Mouse (Mus musculus) adrenal gland, postnatal 14 days (tissue): ENCODE measurements around the gene Gm10477. TPM values are rescaled to one million over a fixed set of nuclear protein-coding genes. Genes with fewer than 3 reads are reported as not detected.
A peak's percentile ranks its signal among the peaks of the same experiment; 100 is the strongest.
"Not testable (repeated sequence)": the region's sequence is repeated elsewhere in the genome, so short reads cannot be mapped to it uniquely, and the experiment has no call there.

Experiments
- DNase-seq: peaks from one replicate; pipeline ENCODE4 v3.0.0; 2021; ENCODE audit warnings: mixed read lengths
- long read RNA-seq, 2 experiments: library from polyadenylated mRNA; stranded (forward); transcript quantifications; one replicate each; pipeline ENCODE4 v2.0.0; 2021
- total RNA-seq: library from RNA; stranded (reverse); gene quantifications from 2 replicates; pipeline ENCODE4 v1.2.3, GENCODE M21; 2021

Gm10477 gene
- not detected in 2 replicates for total RNA-seq
- long read RNA-seq, experiment 1: 0 reads
- long read RNA-seq, experiment 2: 0 reads

DNA sequence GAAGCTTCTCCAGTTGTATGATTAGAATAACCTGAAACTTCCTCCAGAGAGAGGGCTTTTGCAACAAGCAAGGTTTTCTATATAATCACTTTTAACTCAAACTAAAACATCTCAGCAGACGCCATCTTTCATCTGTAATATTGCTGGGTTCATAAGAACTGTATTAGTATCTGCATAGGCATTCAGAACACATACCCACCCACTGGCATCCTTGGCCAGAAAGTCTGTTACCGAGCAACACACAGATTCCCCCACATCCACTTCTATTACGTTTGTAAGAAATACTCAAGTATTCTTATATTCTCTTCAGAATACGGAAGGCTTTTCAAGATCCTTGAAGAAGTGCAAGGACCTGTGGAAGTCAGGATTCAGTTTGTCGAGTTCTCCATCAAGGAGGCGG lies at the start of gene Gm10477:
Gene Gm10477 (plus strand): TSS at position 301 of the 400 bp plus-strand sequence.
- DNase-seq: not testable (repeated sequence)

- no peak for DNase-seq
Measured at GRCm38 (mm10) chrX:56477553-56477952, 47.0 kb upstream of the Gm10477 start.

DNA sequence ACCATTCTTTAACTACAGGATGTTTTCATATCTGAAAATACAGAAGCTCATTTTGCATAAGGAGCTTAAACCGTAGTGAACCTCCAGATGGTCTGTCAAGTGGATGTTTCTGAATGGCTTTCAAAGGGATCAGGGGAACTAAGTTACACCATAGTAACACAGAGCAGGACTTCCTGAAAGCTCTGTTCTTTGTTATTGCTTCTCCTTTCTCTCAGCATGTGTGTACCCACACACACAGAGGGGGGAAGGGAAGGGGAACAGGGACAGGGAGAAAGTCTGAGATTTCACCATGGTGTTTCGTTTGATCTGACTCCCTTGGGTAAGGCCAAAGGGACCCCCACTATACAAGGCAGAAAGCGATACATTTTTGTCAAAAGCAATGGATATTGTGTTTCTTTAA lies 42.6 kb upstream of the Gm10477 start:
- no peak for DNase-seq

DNA sequence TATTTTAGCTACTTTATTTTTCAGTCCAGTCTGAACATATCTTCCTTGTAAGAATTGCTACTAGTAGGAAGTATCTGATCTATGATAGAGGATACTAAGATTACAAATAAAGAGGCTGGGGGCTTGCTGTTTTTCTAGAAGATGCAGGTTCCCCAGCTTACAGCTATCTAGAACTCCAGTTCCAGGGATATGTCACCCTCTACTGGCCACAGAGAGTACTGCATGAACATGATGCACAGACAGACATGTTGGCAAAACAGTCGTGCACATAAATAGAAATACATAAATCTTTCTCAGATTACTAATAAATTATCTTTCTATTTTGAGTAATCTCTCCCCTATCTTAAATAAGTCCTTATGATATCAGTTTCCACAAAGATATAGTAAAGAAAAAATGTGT lies 34.8 kb upstream of the Gm10477 start:
- peak; percentile 78 for DNase-seq

DNA sequence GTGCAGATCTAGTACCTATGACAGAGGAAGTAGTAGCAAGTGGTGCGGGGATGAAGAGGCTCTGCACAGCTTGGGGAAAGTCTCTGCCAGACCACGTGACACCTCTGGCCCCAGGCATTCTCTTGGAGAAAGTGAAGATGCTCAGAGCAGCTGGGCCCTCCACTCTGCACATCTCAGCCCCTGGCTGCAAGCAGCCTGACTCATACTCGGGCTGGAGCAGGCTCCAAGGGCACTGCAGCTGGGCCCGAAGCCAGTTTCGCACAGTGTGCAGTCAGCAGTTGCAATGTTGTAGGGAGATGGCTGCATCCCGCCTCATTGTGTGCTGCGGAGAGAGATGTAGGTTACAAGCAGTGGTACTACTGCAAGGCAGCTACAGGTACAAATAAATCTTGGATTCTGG lies 27.3 kb upstream of the Gm10477 start:
- DNase-seq: peak; percentile 64

GRCm38 (mm10) chrX:56531266-56531665 lies 6.7 kb downstream of the Gm10477 start:
- DNase-seq: peak; percentile 54

- peak; percentile 17 for DNase-seq
Measured at GRCm38 (mm10) chrX:56537162-56537561, 12.6 kb downstream of the Gm10477 start.

DNA sequence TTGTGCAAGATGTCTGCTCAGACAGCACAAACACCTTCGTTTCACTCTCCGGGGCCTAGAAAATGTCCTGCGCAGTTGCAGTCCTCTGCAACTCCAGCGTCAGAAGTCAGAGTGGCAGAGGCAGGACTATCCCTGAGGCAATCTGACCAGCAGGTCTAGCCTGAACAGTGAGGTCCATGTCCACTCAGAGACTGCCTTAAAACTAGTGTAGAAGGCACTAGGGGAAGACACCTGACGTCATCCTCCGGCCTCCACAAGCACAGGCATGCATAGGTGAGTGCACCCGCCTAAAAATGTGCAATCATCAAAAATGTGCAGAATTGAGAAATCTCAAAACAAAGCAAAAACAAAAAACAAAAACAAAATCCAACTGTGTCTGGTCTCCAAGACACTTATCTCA lies 25.0 kb downstream of the Gm10477 start, which contains the start of gene Gm648:
Gene Gm648 (minus strand): TSS at position 101 of the 400 bp plus-strand sequence.
- no peak for DNase-seq

DNA sequence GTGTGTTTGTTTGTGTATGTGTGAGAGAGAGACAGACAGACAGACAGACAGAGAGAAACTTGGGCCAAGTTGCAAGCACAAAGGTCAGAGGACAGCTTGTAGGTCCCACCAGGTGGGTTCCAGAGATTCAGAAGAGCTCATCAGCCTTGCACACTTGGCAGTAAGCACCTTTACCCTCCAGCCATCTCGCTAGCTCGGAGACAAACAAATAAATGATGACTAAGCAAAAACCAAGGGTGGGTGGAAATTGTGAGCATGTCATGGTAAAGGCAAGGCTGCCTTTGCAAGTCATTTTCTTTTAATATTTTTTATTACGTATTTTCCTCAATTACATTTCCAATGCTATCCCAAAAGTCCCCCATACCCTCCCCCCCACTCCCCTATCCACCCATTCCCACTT lies 29.0 kb downstream of the Gm10477 start:
- DNase-seq: no peak

- peak; percentile 14 for DNase-seq
Measured at GRCm38 (mm10) chrX:56572465-56572864, 47.9 kb downstream of the Gm10477 start.

Other genes starting within 250 kb of the Gm10477 start
- gene Zfp449, start 178.3 kb upstream of the Gm10477 start, total RNA-seq: 3.2 and 3.8 TPM in 2 replicates
- gene Smim10l2a, start 150.2 kb upstream of the Gm10477 start, total RNA-seq: 0.56 and 1.4 TPM in 2 replicates
- gene Gm2174, start 76.8 kb upstream of the Gm10477 start, total RNA-seq: not detected in 2 replicates
- 28.4 and 28.8 TPM in 2 replicates for gene Ints6l, start 69.9 kb upstream of the Gm10477 start, total RNA-seq
- gene Gm648, start 24.9 kb downstream of the Gm10477 start, total RNA-seq: not detected in 2 replicates
- 26.3 and 28.4 TPM in 2 replicates for gene Mmgt1, start 73.3 kb downstream of the Gm10477 start, total RNA-seq
- gene Slc9a6, start 85.0 kb downstream of the Gm10477 start, total RNA-seq: 18.0 and 20.4 TPM in 2 replicates
- gene Fhl1, start 207.0 kb downstream of the Gm10477 start, total RNA-seq: 97.5 and 101 TPM in 2 replicates